Mouse (Mus musculus) kidney, adult 2 months (tissue): Measurements from ENCODE around the gene St6gal1. TPM values are rescaled to one million over a fixed set of nuclear protein-coding genes. Genes with fewer than 3 reads are reported as not detected.

Experiments
- DNase-seq: peaks from one replicate; pipeline ENCODE4 v3.0.0; 2021
- H3K27ac ChIP-seq: fragments of 200-500 bp; 2 replicates; pipeline ENCODE4 v1.5.1; 2012; ENCODE audit warnings: low read depth, low read length, control low read depth, inconsistent platforms; ENCODE audit not compliant: insufficient read depth
- H3K27me3 ChIP-seq: fragments of 200-500 bp; replicated peaks from 2 replicates; pipeline ENCODE4 v1.6.1; 2012; ENCODE audit warnings: mild to moderate bottlenecking, moderate library complexity, low read length, inconsistent platforms; ENCODE audit not compliant: control insufficient read depth, insufficient read depth
- H3K36me3 ChIP-seq: fragments of 200-500 bp; 2 replicates; pipeline ENCODE4 v1.6.1; 2012; ENCODE audit warnings: mild to moderate bottlenecking, moderate library complexity, low read length, inconsistent platforms; ENCODE audit not compliant: control insufficient read depth, insufficient read depth
- H3K4me1 ChIP-seq: fragments of 200-500 bp; 2 replicates; pipeline ENCODE4 v1.6.1; 2011; ENCODE audit warnings: low read length; ENCODE audit not compliant: control insufficient read depth, insufficient read depth
- H3K4me3 ChIP-seq: fragments of 200-500 bp; 2 replicates; pipeline ENCODE4 v1.5.1; 2011; ENCODE audit warnings: mild to moderate bottlenecking, low read depth, low read length, control low read depth; ENCODE audit not compliant: insufficient read depth
- CTCF ChIP-seq: fragments of 200-500 bp; conservative IDR thresholded peaks from 2 replicates; pipeline ENCODE4 v1.5.1; 2011; ENCODE audit warnings: low read depth, mild to moderate bottlenecking, control low read depth, low read length, moderate library complexity, mixed read lengths; ENCODE audit not compliant: insufficient read depth, insufficient read length
- POLR2A ChIP-seq: fragments of 200-500 bp; IDR thresholded peaks from one replicate; pipeline ENCODE4 v1.6.1; 2011; ENCODE audit warnings: low read depth, low read length, control low read depth
- WGBS: fragments of 180-500 bp; shearing (Covaris S2); methylation state at CpG from one replicate; pipeline ENCODE4 v1.1.7; 2018; 5-methylcytosine and 5-hydroxymethylcytosine counted together
- polyA plus RNA-seq: library from polyadenylated mRNA; depleted of rRNA; stranded (reverse); fragments of >200 nt; gene quantifications from 2 replicates; pipeline ENCODE4 v1.2.3, GENCODE M21; 2012

The St6gal1 gene
- polyA plus RNA-seq, 1 experiment: 10.1 TPM

GRCm38 (mm10) chr16:23223166-23223870 lies 1.2 kb upstream of the St6gal1 start:
- H3K4me3 ChIP-seq: no peak overlapping the region
- H3K36me3 ChIP-seq: no peaks in the 10 kb centered on the region
- TF ChIP-seq CTCF (no peak), POLR2A (no peak)
- H3K27me3 ChIP-seq: no peaks in the 10 kb centered on the region
- WGBS: 75% methylated on average over 12 of the region's 12 CpGs
- H3K27ac ChIP-seq: no peak overlapping the region
- H3K4me1 ChIP-seq: no peaks in the 10 kb centered on the region
- DNase-seq: peak; percentile 23

GRCm38 (mm10) chr16:23223871-23224469 lies 570 bp upstream of the St6gal1 start:
- 48% methylated on average over 12 of the region's 12 CpGs for WGBS
- TF ChIP-seq CTCF: no peak
- TF ChIP-seq POLR2A: no peak
- H3K27ac ChIP-seq: no peak overlapping the region
- H3K36me3 ChIP-seq: no peaks in the 10 kb centered on the region
- no peak overlapping the region for H3K4me3 ChIP-seq
- no peaks in the 10 kb centered on the region for H3K27me3 ChIP-seq
- DNase-seq: no peak
- H3K4me1 ChIP-seq: no peaks in the 10 kb centered on the region

GRCm38 (mm10) chr16:23225069-23225721 lies 655 bp downstream of the St6gal1 start:
- Histone ChIP-seq H3K4me3 (peak overlapping the region; percentile 54), H3K27me3 (no peaks in the 10 kb centered on the region), H3K4me1 (no peaks in the 10 kb centered on the region), H3K36me3 (no peaks in the 10 kb centered on the region), H3K27ac (peak overlapping the region; percentile 6)
- peak; percentile 14 for DNase-seq
- under 1% methylated on average over 46 of the region's 46 CpGs for WGBS
- TF ChIP-seq CTCF (no peak), POLR2A (no peak)

- Histone ChIP-seq H3K27me3 (no peaks in the 10 kb centered on the region), H3K27ac (peak overlapping the region; percentile 20; the same call in 1 of the 2 replicates), H3K36me3 (no peaks in the 10 kb centered on the region), H3K4me3 (peak overlapping the region; percentile 54), H3K4me1 (no peaks in the 10 kb centered on the region)
- 2% methylated on average over 28 of the region's 28 CpGs for WGBS
- TF ChIP-seq CTCF: no peak; the same call in 1 of the 2 replicates
- no peak for TF ChIP-seq POLR2A
- DNase-seq: peak; percentile 49
These were observed 1.5 kb downstream of the St6gal1 start for GRCm38 (mm10) chr16:23225821-23226600.

GRCm38 (mm10) chr16:23226601-23227351 lies 2.2 kb downstream of the St6gal1 start:
- no peaks in the 10 kb centered on the region for H3K4me1 ChIP-seq
- no peak for TF ChIP-seq CTCF
- no peak for TF ChIP-seq POLR2A
- 16% methylated on average over 14 of the region's 14 CpGs for WGBS
- peak overlapping the region; percentile 8 for H3K27ac ChIP-seq
- peak; percentile 39 for DNase-seq
- H3K4me3 ChIP-seq: peak overlapping the region; percentile 54
- H3K27me3 ChIP-seq: no peaks in the 10 kb centered on the region
- H3K36me3 ChIP-seq: no peaks in the 10 kb centered on the region

- DNase-seq: no peak
- H3K27ac ChIP-seq: no peak overlapping the region
- 70% methylated on average over 6 of the region's 6 CpGs for WGBS
- no peaks in the 10 kb centered on the region for H3K4me1 ChIP-seq
- TF ChIP-seq CTCF (no peak), POLR2A (no peak)
- H3K36me3 ChIP-seq: no peaks in the 10 kb centered on the region
- no peak overlapping the region for H3K4me3 ChIP-seq
- H3K27me3 ChIP-seq: no peaks in the 10 kb centered on the region
These were observed 3.3 kb downstream of the St6gal1 start for GRCm38 (mm10) chr16:23227851-23228250.
